Mouse (Mus musculus) spleen, postnatal 10 days (tissue): ENCODE results near the gene Nckap5.

ENCODE experiments used
- DNase-seq, 2 experiments: peaks; one replicate each; pipeline ENCODE4 v3.0.0; 2021 to 2022; ENCODE audit warnings: low spot score in 2 of 2

The Nckap5 gene

DNA sequence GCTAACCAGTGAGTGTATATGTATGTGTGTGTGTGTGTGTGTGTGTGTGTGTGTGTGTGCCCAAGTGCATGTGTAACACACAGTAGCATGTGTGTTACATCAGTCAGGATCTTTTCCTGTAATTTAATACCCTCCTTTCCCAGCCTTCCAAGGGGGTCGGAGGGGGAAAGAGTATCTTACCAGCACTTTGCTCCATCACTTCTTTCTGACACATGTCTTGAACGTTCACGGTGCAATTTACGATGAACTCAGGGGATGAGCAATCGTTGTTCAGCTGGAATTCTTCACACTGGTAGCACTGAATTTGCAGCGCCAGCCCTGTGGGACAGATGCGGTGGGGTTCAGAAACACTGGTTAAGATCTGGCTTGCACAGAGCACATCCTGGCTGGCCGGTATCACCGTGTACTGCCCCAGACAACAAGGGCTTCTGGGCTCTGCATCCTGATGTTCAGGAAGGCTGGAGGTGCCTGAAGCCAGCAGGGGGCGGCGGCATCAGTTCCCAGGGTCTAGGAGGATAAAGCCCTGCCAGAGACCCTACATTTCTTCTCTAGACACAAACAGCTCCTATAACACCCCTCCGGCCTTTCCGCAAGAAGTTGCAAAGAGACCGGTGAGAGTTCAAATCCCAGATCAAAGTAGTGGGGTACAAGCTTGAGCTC, 920.3 kb downstream of the Nckap5 start:
- DNase-seq, result no peak

GRCm38 (mm10) chr1:125893158-125893557, 937.4 kb downstream of the Nckap5 start:
- DNase-seq, result no peak

DNA sequence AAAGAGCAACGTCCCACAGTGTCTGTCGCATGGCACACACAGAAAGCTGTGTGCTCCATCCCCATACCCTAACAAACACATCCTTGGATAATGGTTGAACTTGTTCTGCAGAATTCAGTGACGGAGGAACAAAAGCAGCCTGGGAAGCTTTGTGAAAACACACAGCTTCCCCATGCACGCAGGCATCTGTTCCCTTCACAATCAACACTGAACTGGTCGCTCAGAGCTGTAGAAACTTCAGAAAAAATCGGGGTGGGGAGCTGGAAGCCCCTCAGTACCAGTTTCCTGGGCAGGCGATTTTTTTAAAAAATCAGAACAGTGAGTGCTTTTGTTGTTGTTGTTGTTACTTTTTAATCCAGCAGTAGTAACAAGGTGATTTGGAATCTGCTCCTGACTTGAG, 960.5 kb downstream of the Nckap5 start:
- no peak for DNase-seq
